Comparison of ENCODE assay signal across 13 mouse cellular contexts in the genomic region with DNA sequence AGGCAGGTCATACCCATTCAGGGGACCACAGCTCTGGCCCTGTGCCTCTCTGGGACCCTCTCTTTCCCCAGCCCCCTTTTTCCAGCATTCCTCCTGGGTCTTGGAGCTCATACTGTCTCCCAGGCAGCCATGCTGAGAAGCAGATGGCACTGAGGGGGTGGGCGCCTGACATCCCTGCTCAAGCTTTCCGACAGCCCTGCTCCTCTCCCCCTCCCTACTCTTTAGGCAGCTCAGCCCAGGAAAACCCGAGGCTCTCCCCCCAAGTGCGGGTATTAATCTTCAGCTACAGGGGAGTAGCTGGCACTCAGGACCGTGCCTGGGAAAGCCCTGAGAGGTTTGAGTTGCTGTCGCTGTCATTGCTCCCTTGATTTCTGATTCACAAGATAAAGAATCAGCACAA.
A peak's percentile ranks its signal among the peaks of the same experiment; 100 is the strongest.
DNase-seq lines count a peak whose midpoint lies in the region; ATAC-seq and TF ChIP-seq lines count a peak whose summit lies in the region.
"Had no signal": no experiment of that assay in that cellular context is flagged by ENCODE, and none has a peak within 500 bp of the region (broad histone marks: within the 10 kb centered on the region; RNA-seq: fewer than 3 reads in every experiment).

No protein-coding gene starts in this region.

- no peak for TF ChIP-seq POLR2A in kidney, adult 2 months (IDR thresholded peaks at IDR 0.05; ENCODE audit: low read depth, low read length)

- no peak for DNase-seq in forebrain, embryonic 10.5 days (ENCODE audit: extremely low spot score, low spot score)
- DNase-seq in hindbrain, embryonic 14.5 days (ENCODE audit: low spot score): no peak
- DNase-seq in left cerebral cortex, postnatal 36 days (ENCODE audit: low spot score in 2 of 2): peak; percentile 45 to 56
- DNase-seq in right cerebral cortex, postnatal 25 days: peak; percentile 59
- no peak for DNase-seq in ovary, postnatal 14 days (ENCODE audit: low spot score)
- DNase-seq in urinary bladder, postnatal 25 days (ENCODE audit: low spot score): no peak
- DNase-seq in kidney, adult 2 months: no peak
- DNase-seq: B cell, adult 2 months; gastrocnemius, adult 2 months; heart, postnatal 4 days; kidney, postnatal 4 days had no signal

- ATAC-seq in forebrain, embryonic 13.5 days: peak; percentile 89
- peak; percentile 68 for ATAC-seq in hindbrain, embryonic 14.5 days (ENCODE audit: low FRiP score)

- H3K27me3 ChIP-seq in forebrain, embryonic 13.5 days: no peaks in the 10 kb centered on the region
- H3K27me3 ChIP-seq in forebrain, embryonic 10.5 days (ENCODE audit: poor library complexity, severe bottlenecking): no peaks in the 10 kb centered on the region
- no peaks in the 10 kb centered on the region for H3K27me3 ChIP-seq in hindbrain, embryonic 14.5 days (ENCODE audit: control insufficient read depth, insufficient read depth, low read length)
- no peaks in the 10 kb centered on the region for H3K27me3 ChIP-seq in kidney, adult 2 months (replicated peaks; ENCODE audit: control insufficient read depth, insufficient read depth, low read length)

- peak overlapping the region; percentile 59 for H3K27ac ChIP-seq in forebrain, embryonic 13.5 days
- no peak overlapping the region for H3K27ac ChIP-seq in forebrain, embryonic 10.5 days
- H3K27ac ChIP-seq in hindbrain, embryonic 14.5 days: no peak overlapping the region
- H3K27ac ChIP-seq in kidney, adult 2 months (ENCODE audit: insufficient read depth, low read depth, low read length): no peak overlapping the region
- H3K27ac ChIP-seq: embryonic facial prominence, embryonic 10.5 days; gastrocnemius, adult 2 months had no signal

- H3K4me2 ChIP-seq in forebrain, embryonic 13.5 days: no peak overlapping the region
- no peak overlapping the region for H3K4me2 ChIP-seq in hindbrain, embryonic 14.5 days (replicated peaks)

- H3K9ac ChIP-seq in forebrain, embryonic 13.5 days: no peak overlapping the region
- no peak overlapping the region for H3K9ac ChIP-seq in hindbrain, embryonic 14.5 days

- no peak overlapping the region for H3K4me3 ChIP-seq in forebrain, embryonic 13.5 days
- H3K4me3 ChIP-seq in forebrain, embryonic 10.5 days: no peak overlapping the region
- H3K4me3 ChIP-seq in hindbrain, embryonic 14.5 days (replicated peaks; ENCODE audit: low read length): no peak overlapping the region
- H3K4me3 ChIP-seq in kidney, adult 2 months (ENCODE audit: insufficient read depth, low read depth, low read length): no peak overlapping the region
- H3K4me3 ChIP-seq: embryonic facial prominence, embryonic 10.5 days; gastrocnemius, adult 2 months had no signal

- no peak for TF ChIP-seq CTCF in kidney, adult 2 months (conservative IDR thresholded peaks at IDR 0.05; ENCODE audit: insufficient read depth, insufficient read length, low read depth, low read length)

- H3K9me3 ChIP-seq in forebrain, embryonic 13.5 days (replicated peaks): no peaks in the 10 kb centered on the region
- H3K9me3 ChIP-seq in forebrain, embryonic 10.5 days: no peaks in the 10 kb centered on the region
- no peaks in the 10 kb centered on the region for H3K9me3 ChIP-seq in hindbrain, embryonic 14.5 days (ENCODE audit: control insufficient read depth, low read length)
- H3K9me3 ChIP-seq: embryonic facial prominence, embryonic 10.5 days had no signal

- intact Hi-C loops in left cerebral cortex, postnatal 36 days (cut with DNase I): no loop called here

- H3K36me3 ChIP-seq in forebrain, embryonic 13.5 days (ENCODE audit: poor library complexity, severe bottlenecking): no peaks in the 10 kb centered on the region
- H3K36me3 ChIP-seq in forebrain, embryonic 10.5 days (replicated peaks): no peaks in the 10 kb centered on the region
- H3K36me3 ChIP-seq in hindbrain, embryonic 14.5 days (replicated peaks; ENCODE audit: control insufficient read depth, insufficient read depth): no peaks in the 10 kb centered on the region
- no peaks in the 10 kb centered on the region for H3K36me3 ChIP-seq in kidney, adult 2 months (ENCODE audit: control insufficient read depth, insufficient read depth, low read length)
- H3K36me3 ChIP-seq: embryonic facial prominence, embryonic 10.5 days had no signal

- peaks cover 11% of the 10 kb centered on the region for H3K4me1 ChIP-seq in forebrain, embryonic 13.5 days
- H3K4me1 ChIP-seq in forebrain, embryonic 10.5 days: no peaks in the 10 kb centered on the region
- H3K4me1 ChIP-seq in hindbrain, embryonic 14.5 days (replicated peaks; ENCODE audit: control insufficient read depth, insufficient read depth, low read length): peaks cover 6% of the 10 kb centered on the region; the same call in 1 of the 2 replicates
- H3K4me1 ChIP-seq in kidney, adult 2 months (ENCODE audit: control insufficient read depth, insufficient read depth, low read length): no peaks in the 10 kb centered on the region

- WGBS in forebrain, embryonic 13.5 days: 43% methylated on average over 6 of the region's 6 CpGs
- WGBS in forebrain, embryonic 10.5 days: 73% methylated on average over 6 of the region's 6 CpGs
- WGBS in hindbrain, embryonic 14.5 days: 26% methylated on average over 6 of the region's 6 CpGs
- 50% methylated on average over 6 of the region's 6 CpGs for WGBS in kidney, adult 2 months

Comparison
In these comparisons a context has a peak if more than half of its experiments do, and no peak if none do; other contexts are left out.
1. DNase-seq: peak in left cerebral cortex, postnatal 36 days (2 of 2) and right cerebral cortex, postnatal 25 days (single experiment); none in forebrain, embryonic 10.5 days (single experiment), hindbrain, embryonic 14.5 days (single experiment), ovary, postnatal 14 days (single experiment), urinary bladder, postnatal 25 days (single experiment) and kidney, adult 2 months (single experiment).